Mouse (Mus musculus): Measurements from ENCODE around the gene Timm8a2. TPM values are rescaled to one million over a fixed set of nuclear protein-coding genes. Genes with fewer than 3 reads are reported as not detected.

Timm8a2 gene
- total and polyA plus RNA-seq, 3 experiments = 0.18 TPM; not detected in 2

GRCm38 (mm10) chr14:122063599-122063998, 29.1 kb downstream of the Timm8a2 start:
- H3K27me3 ChIP-seq (ENCODE audit: control insufficient read depth in 1 of 2, insufficient read depth in 2 of 2, low read length in 2 of 2) = no peaks in the 10 kb centered on the region
- peaks cover 0 to 3% of the 10 kb centered on the region in 2 experiments; a peak in 2 of 4 replicates for H3K36me3 ChIP-seq (ENCODE audit: control insufficient read depth in 1 of 2, insufficient read depth in 2 of 2, low read length in 2 of 2)
- no peak for TF ChIP-seq BHLHE40 (IDR thresholded peaks at IDR 0.05; ENCODE audit: borderline replicate concordance, low read depth, low read length)
- TF ChIP-seq CHD1 (IDR thresholded peaks at IDR 0.05; ENCODE audit: low read depth, low read length) = no peak
- no peak for TF ChIP-seq ZNF384 (IDR thresholded peaks at IDR 0.05; ENCODE audit: low read depth, low read length)
- TF ChIP-seq MXI1 (IDR thresholded peaks at IDR 0.05; ENCODE audit: low read depth, low read length) = no peak
- no peak for TF ChIP-seq POLR2AphosphoS2 (IDR thresholded peaks at IDR 0.05; ENCODE audit: low read length)
- no peak for TF ChIP-seq ZC3H11A (IDR thresholded peaks at IDR 0.05; ENCODE audit: low read depth, low read length)
- TF ChIP-seq SIN3A (IDR thresholded peaks at IDR 0.05; ENCODE audit: low read length) = peak; percentile 43; the same call in 1 of the 2 replicates
- no peak for TF ChIP-seq POLR2A (IDR thresholded peaks at IDR 0.05; ENCODE audit: control insufficient read depth in 1 of 2, insufficient read depth in 1 of 2, low read depth in 1 of 2, low read length in 2 of 2, poor library complexity in 1 of 2)
- no peak for TF ChIP-seq POLR2AphosphoS5 (IDR thresholded peaks at IDR 0.05; ENCODE audit: borderline replicate concordance, low read depth, low read length)
- TF ChIP-seq NELFE (IDR thresholded peaks at IDR 0.05; ENCODE audit: low read depth, low read length) = no peak
- no peak for TF ChIP-seq MYB (IDR thresholded peaks at IDR 0.05; ENCODE audit: low read depth, low read length)
- no peak for TF ChIP-seq UBTF (IDR thresholded peaks at IDR 0.05; ENCODE audit: borderline replicate concordance, insufficient read depth, low read depth, low read length)
- TF ChIP-seq ELF1 (IDR thresholded peaks at IDR 0.05; ENCODE audit: low read depth, low read length) = no peak
- TF ChIP-seq RAD21 (IDR thresholded peaks at IDR 0.05; ENCODE audit: low read depth, low read length) = no peak
- peak; percentile 46; the same call in 1 of the 2 replicates for TF ChIP-seq ETS1 (IDR thresholded peaks at IDR 0.05; ENCODE audit: low read depth, low read length)
- peak; percentile 33; the same call in 1 of the 2 replicates for TF ChIP-seq GATA1 (IDR thresholded peaks at IDR 0.05; ENCODE audit: low read depth, low read length)
- TF ChIP-seq RCOR1 (IDR thresholded peaks at IDR 0.05; ENCODE audit: low read depth, low read length) = peak; percentile 62; the same call in 1 of the 2 replicates
- TF ChIP-seq MAX (IDR thresholded peaks at IDR 0.05; ENCODE audit: low read length) = no peak
- no peak for TF ChIP-seq TBP (IDR thresholded peaks at IDR 0.05; ENCODE audit: low read depth, low read length)
- no peak for TF ChIP-seq MEF2A (IDR thresholded peaks at IDR 0.05; ENCODE audit: extremely low read depth, insufficient replicate concordance, low read depth, low read length, poor library complexity, severe bottlenecking)
- no peak for TF ChIP-seq ZKSCAN1 (IDR thresholded peaks at IDR 0.05; ENCODE audit: low read depth, low read length)
- peak; percentile 73 for DNase-seq (ENCODE audit: low read depth, low spot score)
- H3K27ac ChIP-seq (ENCODE audit: control insufficient read depth, low read depth, low read length) = no peak overlapping the region
- H3K79me2 ChIP-seq (ENCODE audit: control insufficient read depth, insufficient read depth, low read length, poor library complexity) = no peaks in the 10 kb centered on the region
- H3K4me3 ChIP-seq (ENCODE audit: control insufficient read depth in 1 of 2, insufficient read depth in 1 of 2, low read depth in 2 of 2, low read length in 2 of 2) = no peak overlapping the region
- H3K9ac ChIP-seq (ENCODE audit: control insufficient read depth, low read depth, low read length, poor library complexity, severe bottlenecking) = no peak overlapping the region
- peaks cover 10 to 20% of the 10 kb centered on the region in 2 experiments for H3K4me1 ChIP-seq (ENCODE audit: control insufficient read depth in 1 of 2, insufficient read depth in 2 of 2, low read length in 2 of 2)
- H3K9me3 ChIP-seq (replicated peaks; ENCODE audit: insufficient read depth, low read length) = no peaks in the 10 kb centered on the region

GRCm38 (mm10) chr14:122064519-122064918, 30.0 kb downstream of the Timm8a2 start:
- no peaks in the 10 kb centered on the region for H3K9me3 ChIP-seq (replicated peaks; ENCODE audit: insufficient read depth, low read length)
- H3K27ac ChIP-seq (ENCODE audit: control insufficient read depth, low read depth, low read length) = no peak overlapping the region
- TF ChIP-seq MAZ (IDR thresholded peaks at IDR 0.05; ENCODE audit: low read depth, low read length) (no peak), ZKSCAN1 (IDR thresholded peaks at IDR 0.05; ENCODE audit: low read depth, low read length) (no peak), ZNF384 (IDR thresholded peaks at IDR 0.05; ENCODE audit: low read depth, low read length) (no peak), TAL1 (IDR thresholded peaks at IDR 0.05; ENCODE audit: low read length) (no peak), MEF2A (IDR thresholded peaks at IDR 0.05; ENCODE audit: extremely low read depth, insufficient replicate concordance, low read depth, low read length, poor library complexity, severe bottlenecking) (no peak), BHLHE40 (IDR thresholded peaks at IDR 0.05; ENCODE audit: borderline replicate concordance, low read depth, low read length) (no peak), SMC3 (IDR thresholded peaks at IDR 0.05; ENCODE audit: low read depth, low read length) (peak; percentile 73), HCFC1 (IDR thresholded peaks at IDR 0.05; ENCODE audit: low read depth, low read length) (no peak), RAD21 (IDR thresholded peaks at IDR 0.05; ENCODE audit: low read depth, low read length) (peak; percentile 88), NRF1 (IDR thresholded peaks at IDR 0.05; ENCODE audit: insufficient read depth, low read depth, low read length, poor library complexity, severe bottlenecking) (no peak), CTCF (IDR thresholded peaks at IDR 0.05 in 2 of 3, conservative IDR thresholded peaks at IDR 0.05 in 1 of 3; ENCODE audit: control insufficient read depth in 1 of 3, insufficient read depth in 1 of 3, low read depth in 2 of 3, low read length in 3 of 3, poor library complexity in 1 of 3, severe bottlenecking in 1 of 3) (peak; percentile 80 to 98 (median 83)), SIN3A (IDR thresholded peaks at IDR 0.05; ENCODE audit: low read length) (peak; percentile 48), RCOR1 (IDR thresholded peaks at IDR 0.05; ENCODE audit: low read depth, low read length) (no peak), ZC3H11A (IDR thresholded peaks at IDR 0.05; ENCODE audit: low read depth, low read length) (peak; percentile 86)
- no peaks in the 10 kb centered on the region for H3K79me2 ChIP-seq (ENCODE audit: control insufficient read depth, insufficient read depth, low read length, poor library complexity)
- no peak overlapping the region for H3K4me3 ChIP-seq (ENCODE audit: control insufficient read depth in 1 of 2, insufficient read depth in 1 of 2, low read depth in 2 of 2, low read length in 2 of 2)
- H3K4me1 ChIP-seq (ENCODE audit: control insufficient read depth in 1 of 2, insufficient read depth in 2 of 2, low read length in 2 of 2) = peaks cover 11 to 24% of the 10 kb centered on the region in 2 experiments
- peak; percentile 75 for DNase-seq (ENCODE audit: low read depth, low spot score)
- no peak overlapping the region for H3K9ac ChIP-seq (ENCODE audit: control insufficient read depth, low read depth, low read length, poor library complexity, severe bottlenecking)
- no peaks in the 10 kb centered on the region for H3K27me3 ChIP-seq (ENCODE audit: control insufficient read depth in 1 of 2, insufficient read depth in 2 of 2, low read length in 2 of 2)
- H3K36me3 ChIP-seq (ENCODE audit: control insufficient read depth in 1 of 2, insufficient read depth in 2 of 2, low read length in 2 of 2) = peaks cover 0 to 6% of the 10 kb centered on the region in 2 experiments; a peak in 2 of 4 replicates

Measured in MEL (cell line).